Mouse (Mus musculus) kidney, postnatal 0 days (tissue): ENCODE results near the gene Rdh16f2. TPM values are rescaled to one million over a fixed set of nuclear protein-coding genes. Genes with fewer than 3 reads are reported as not detected.
"Not testable (repeated sequence)": the region's sequence is repeated elsewhere in the genome, so short reads cannot be mapped to it uniquely, and the experiment has no call there.

ENCODE experiments used
- ATAC-seq: fragments of 200-750 bp; cut with Nextera tagmentation; replicated peaks from 2 replicates; pipeline ENCODE4 v1.8.0; 2017; ENCODE audit warnings: low read depth, moderate number of reproducible peaks, moderate TSS enrichment, moderate library complexity; ENCODE audit not compliant: low FRiP score
- DNase-seq: peaks from one replicate; pipeline ENCODE4 v3.0.0-alpha.2; 2016; ENCODE audit warnings: low spot score
- H3K27ac ChIP-seq: fragments of 300-500 bp; sonication (generic); 2 replicates; pipeline ENCODE4 v1.5.1; 2014; ENCODE audit warnings: mild to moderate bottlenecking
- H3K27me3 ChIP-seq: fragments of 300-500 bp; sonication (generic); 2 replicates; pipeline ENCODE4 v1.6.1; 2014; ENCODE audit warnings: low read length, mixed read lengths; ENCODE audit not compliant: insufficient read depth
- H3K36me3 ChIP-seq: fragments of 300-500 bp; sonication (generic); 2 replicates; pipeline ENCODE4 v1.6.1; 2014; ENCODE audit warnings: low read length, mixed read lengths; ENCODE audit not compliant: insufficient read depth
- H3K4me1 ChIP-seq: fragments of 300-500 bp; sonication (generic); replicated peaks from 2 replicates; pipeline ENCODE4 v1.6.1; 2014; ENCODE audit warnings: antibody characterized with exemption, low read length, mixed read lengths; ENCODE audit not compliant: insufficient read depth
- H3K4me2 ChIP-seq: fragments of 300-500 bp; sonication (generic); 2 replicates; pipeline ENCODE4 v1.6.1; 2014; ENCODE audit warnings: mild to moderate bottlenecking, low read length, moderate library complexity, mixed read lengths
- H3K4me3 ChIP-seq: fragments of 300-500 bp; sonication (generic); replicated peaks from 2 replicates; pipeline ENCODE4 v1.5.1; 2014; ENCODE audit warnings: low read depth, low read length
- H3K9ac ChIP-seq: fragments of 300-500 bp; sonication (generic); 2 replicates; pipeline ENCODE4 v1.6.1; 2014; ENCODE audit warnings: low read depth, low read length
- H3K9me3 ChIP-seq: fragments of 300-500 bp; sonication (generic); replicated peaks from 2 replicates; pipeline ENCODE4 v1.6.1; 2016; ENCODE audit warnings: low read length, inconsistent platforms, mixed read lengths
- CTCF ChIP-seq: IDR thresholded peaks from 2 replicates; pipeline ENCODE4 v1.5.1; 2016; ENCODE audit warnings: antibody characterized with exemption, low read depth, mild to moderate bottlenecking, moderate library complexity
- WGBS: fragments of 180-500 bp; shearing (Covaris S2); extraction: QIAGEN DNeasy Blood & Tissue Kit; methylation state at CpG from one replicate; pipeline ENCODE4 v1.1.7; 2014; 5-methylcytosine and 5-hydroxymethylcytosine counted together
- polyA plus RNA-seq: library from polyadenylated mRNA; unstranded; fragments of >200 nt; fragmentation: Nextera tagmentation; extraction: Ambion mirVana; gene quantifications from 2 replicates; pipeline ENCODE4 v1.2.1, GENCODE M21; 2015

Rdh16f2 gene
- polyA plus RNA-seq, 1 experiment from 2014 or later: 2.3 TPM

DNA sequence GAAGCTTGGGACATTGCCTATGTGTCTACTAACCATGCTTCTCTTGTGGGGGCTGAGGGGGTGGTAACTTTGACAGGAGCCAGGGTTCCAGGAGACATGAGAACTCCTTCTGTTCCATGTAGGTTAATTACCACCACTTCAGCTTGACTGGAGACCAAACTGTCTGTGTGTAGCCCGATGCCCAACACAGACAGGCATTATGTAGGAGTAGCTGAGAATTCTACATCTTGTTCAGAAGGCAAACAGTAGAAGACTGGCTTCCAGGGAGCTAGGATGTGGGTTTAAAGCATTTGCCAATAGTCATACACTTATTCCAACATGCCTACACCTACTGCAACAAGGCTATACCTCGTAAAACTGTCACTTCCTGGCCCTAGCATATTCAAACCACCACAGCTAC is 27.7 kb upstream of the Rdh16f2 start:
- Histone ChIP-seq H3K9me3 (no peaks in the 10 kb centered on the region; the same call in 1 of the 2 replicates), H3K27me3 (no peaks in the 10 kb centered on the region), H3K4me3 (no peak overlapping the region), H3K4me2 (no peak overlapping the region), H3K4me1 (0 out of 2 replicates have a peak, but pooled peaks cover 6% of the 10 kb centered on the region), H3K36me3 (no peaks in the 10 kb centered on the region), H3K9ac (no peak overlapping the region), H3K27ac (no peak overlapping the region)
- 88% methylated on average over 2 of the region's 2 CpGs for WGBS
- TF ChIP-seq CTCF: no peak
- DNase-seq: no peak
- ATAC-seq: no peak

- Histone ChIP-seq H3K36me3 (no peaks in the 10 kb centered on the region), H3K27me3 (no peaks in the 10 kb centered on the region), H3K4me1 (no peaks in the 10 kb centered on the region), H3K4me3 (no peak overlapping the region), H3K4me2 (no peak overlapping the region), H3K9me3 (no peaks in the 10 kb centered on the region; the same call in 1 of the 2 replicates), H3K9ac (no peak overlapping the region), H3K27ac (no peak overlapping the region)
- ATAC-seq (no peak), DNase-seq (no peak)
- WGBS: 74% methylated on average over 2 of the region's 2 CpGs
- no peak for TF ChIP-seq CTCF
These were observed 25.5 kb upstream of the Rdh16f2 start for GRCm38 (mm10) chr10:127840776-127841175.

DNA sequence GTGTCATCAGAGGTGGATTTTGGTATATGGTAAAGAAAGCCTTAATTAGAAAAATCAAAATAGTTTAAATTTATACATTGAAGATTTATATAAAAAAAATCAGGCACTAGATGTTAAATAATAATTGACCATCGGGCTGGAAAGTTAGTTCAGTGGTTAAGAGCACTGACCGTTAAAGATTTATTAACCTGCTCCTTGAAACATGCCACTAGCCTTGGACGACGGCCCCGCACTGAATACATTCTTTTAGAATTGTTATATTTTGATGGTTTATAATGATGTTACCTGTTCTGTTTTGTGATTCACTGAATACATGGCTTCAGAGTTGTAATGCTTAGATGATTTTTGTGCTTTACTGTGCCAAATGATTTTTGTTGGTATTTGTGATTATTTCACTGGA is 20.3 kb upstream of the Rdh16f2 start:
- H3K4me1 ChIP-seq, DNase-seq, H3K4me2 ChIP-seq, ATAC-seq, H3K4me3 ChIP-seq, H3K36me3 ChIP-seq, H3K27me3 ChIP-seq, H3K9me3 ChIP-seq, H3K9ac ChIP-seq: not testable (repeated sequence)
- peak overlapping the region; percentile 61; the same call in 1 of the 2 replicates for H3K27ac ChIP-seq
- WGBS: 47% methylated on average over 5 of the region's 5 CpGs

GRCm38 (mm10) chr10:127848089-127848488 is 18.2 kb upstream of the Rdh16f2 start:
- H3K27ac ChIP-seq: no peak overlapping the region
- TF ChIP-seq CTCF: no peak
- peak; percentile 10 for DNase-seq
- H3K4me3 ChIP-seq: no peak overlapping the region
- ATAC-seq: peak; percentile 85
- WGBS: 58% methylated on average over 1 of the region's 1 CpGs
- H3K9ac ChIP-seq: no peak overlapping the region
- no peaks in the 10 kb centered on the region for H3K36me3 ChIP-seq
- H3K27me3 ChIP-seq: no peaks in the 10 kb centered on the region
- H3K9me3 ChIP-seq: no peaks in the 10 kb centered on the region
- no peak overlapping the region for H3K4me2 ChIP-seq
- H3K4me1 ChIP-seq: no peaks in the 10 kb centered on the region

- no peak within 1 kb of the TSS for H3K4me2 ChIP-seq
- no peak for ATAC-seq
- H3K27ac ChIP-seq: no peak within 1 kb of the TSS
- no peaks in the 10 kb centered on the region for H3K9me3 ChIP-seq
- no peak for TF ChIP-seq CTCF
- 60% methylated on average over 1 of the region's 1 CpGs for WGBS
- no peak for DNase-seq
- no peaks in the 10 kb centered on the region for H3K36me3 ChIP-seq
- no peaks in the 10 kb centered on the region for H3K4me1 ChIP-seq
- no peak within 1 kb of the TSS for H3K9ac ChIP-seq
- no peaks in the 10 kb centered on the region for H3K27me3 ChIP-seq
- H3K4me3 ChIP-seq: no peak within 1 kb of the TSS
These were observed 16.6 kb upstream of the Rdh16f2 start, which contains the start of gene Rdh19 for GRCm38 (mm10) chr10:127849628-127850027. TSS of gene Rdh19 (plus strand) at chr10:127849928.

DNA sequence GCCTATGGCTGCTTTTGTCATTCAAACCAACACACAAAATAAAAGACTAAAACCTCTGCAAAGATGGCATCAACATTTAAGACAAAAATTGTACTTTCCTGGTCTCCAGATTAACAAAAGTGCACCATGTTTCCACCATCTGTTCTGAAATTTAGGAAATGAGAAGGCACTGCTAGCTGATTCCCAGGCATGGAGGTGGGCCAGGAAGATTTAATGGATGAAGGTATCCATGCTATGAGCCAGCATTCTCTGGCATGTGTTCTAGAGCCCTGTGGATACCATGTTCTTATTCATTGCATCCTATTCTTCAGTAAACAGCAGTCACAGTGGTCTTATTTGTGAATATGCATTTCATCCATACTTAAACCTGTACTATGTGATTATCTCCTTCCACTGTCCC is 9.9 kb upstream of the Rdh16f2 start:
- no peak overlapping the region for H3K27ac ChIP-seq
- no peak overlapping the region for H3K9ac ChIP-seq
- ATAC-seq (no peak), DNase-seq (no peak)
- H3K9me3 ChIP-seq: no peaks in the 10 kb centered on the region
- no peak overlapping the region for H3K4me3 ChIP-seq
- no peaks in the 10 kb centered on the region for H3K27me3 ChIP-seq
- no peaks in the 10 kb centered on the region for H3K36me3 ChIP-seq
- no peak for TF ChIP-seq CTCF
- no peak overlapping the region for H3K4me2 ChIP-seq
- H3K4me1 ChIP-seq: no peaks in the 10 kb centered on the region

DNA sequence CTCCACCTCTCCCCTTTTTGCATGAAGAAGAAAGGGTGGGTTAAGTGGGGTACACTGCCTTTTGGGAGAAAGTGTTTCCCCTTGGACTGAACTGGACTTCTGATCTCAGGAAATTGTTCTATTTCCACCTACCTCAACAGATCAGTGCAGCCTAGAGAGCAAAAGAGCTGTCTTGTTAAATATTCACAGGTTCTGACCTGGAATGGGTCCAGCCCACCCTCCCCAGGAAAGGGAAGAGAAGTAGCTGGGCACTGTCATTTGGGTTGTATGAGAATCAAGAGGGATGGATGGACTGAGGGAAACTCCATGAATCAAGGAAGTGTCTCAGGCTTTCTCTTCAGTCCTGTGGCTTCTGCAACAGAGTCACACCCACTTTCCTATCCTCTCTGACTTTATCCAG is 1.3 kb upstream of the Rdh16f2 start:
- H3K4me3 ChIP-seq: no peak overlapping the region
- no peaks in the 10 kb centered on the region for H3K36me3 ChIP-seq
- no peak for DNase-seq
- H3K9me3 ChIP-seq: no peaks in the 10 kb centered on the region
- no peaks in the 10 kb centered on the region for H3K4me1 ChIP-seq
- H3K27ac ChIP-seq: no peak overlapping the region
- TF ChIP-seq CTCF: no peak
- H3K27me3 ChIP-seq: no peaks in the 10 kb centered on the region
- H3K4me2 ChIP-seq: no peak overlapping the region
- ATAC-seq: no peak
- no peak overlapping the region for H3K9ac ChIP-seq
